Mouse (Mus musculus): Measurements from ENCODE around the gene Paxx. TPM values are rescaled to one million over a fixed set of nuclear protein-coding genes. Genes with fewer than 3 reads are reported as not detected.

Gene Paxx
- total and polyA plus RNA-seq, 2 experiments from 2014 or later: 154 to 164 TPM

- Histone ChIP-seq H3K9me3 (ENCODE audit: low read length) (no peaks in the 10 kb centered on the region), H3K36me3 (ENCODE audit: insufficient read depth) (no peaks in the 10 kb centered on the region), H3K4me3 (ENCODE audit: low read depth, low read length) (no peak overlapping the region), H3K27ac (ENCODE audit: low read depth, low read length) (no peak overlapping the region), H3K27me3 (ENCODE audit: insufficient read depth, low read length) (no peaks in the 10 kb centered on the region), H3K4me2 (ENCODE audit: low read depth) (no peak overlapping the region), H3K4me1 (ENCODE audit: insufficient read depth) (no peaks in the 10 kb centered on the region), H3K9ac (no peak overlapping the region)
- TF ChIP-seq CTCF (IDR thresholded peaks at IDR 0.05; ENCODE audit: low read depth): no peak
- DNase-seq (no peak), ATAC-seq (no peak)
- 89% methylated on average over 1 of the region's 1 CpGs for WGBS
These were observed 19.6 kb upstream of the Paxx start for GRCm38 (mm10) chr2:25480541-25480940.

DNA sequence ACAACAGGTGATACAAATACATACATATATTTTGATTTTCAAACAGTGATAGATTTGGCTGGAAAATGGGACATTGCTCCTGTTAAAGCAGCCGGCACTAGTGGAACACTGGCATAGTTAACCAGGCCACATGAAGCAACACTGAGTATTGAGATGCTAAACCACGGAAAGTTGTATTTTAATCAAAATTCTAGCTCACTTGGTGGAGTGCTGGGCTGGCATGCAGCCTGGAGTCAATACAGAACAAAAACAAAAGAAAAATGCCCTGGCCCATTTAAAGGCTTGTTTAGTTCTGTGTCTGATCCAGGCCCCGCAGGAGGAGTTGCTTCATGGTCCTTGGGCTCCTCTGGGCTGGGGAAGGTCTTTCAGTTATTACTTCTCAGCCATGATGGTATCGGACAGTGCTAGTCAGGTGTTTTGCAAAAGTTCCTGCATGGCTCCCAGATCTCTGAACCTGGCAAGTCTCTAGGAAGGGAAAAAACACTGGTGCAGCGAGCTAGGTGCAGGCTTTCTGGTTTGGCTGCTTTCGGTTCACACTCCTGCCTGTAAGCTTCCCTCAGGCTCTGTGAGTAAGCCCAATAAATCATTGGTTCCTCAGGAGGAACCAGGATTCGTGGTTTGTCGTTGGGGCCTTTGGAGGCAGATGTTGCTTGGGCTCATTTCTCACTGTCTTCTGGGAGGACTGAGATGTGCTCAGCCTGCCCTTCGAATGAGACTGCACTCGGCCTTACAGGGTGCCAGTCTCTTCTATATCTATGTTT, 18.8 kb upstream of the Paxx start:
- Histone ChIP-seq H3K4me1 (ENCODE audit: insufficient read depth) (no peaks in the 10 kb centered on the region), H3K4me3 (ENCODE audit: low read depth, low read length) (no peak overlapping the region), H3K9me3 (ENCODE audit: low read length) (no peaks in the 10 kb centered on the region), H3K27ac (ENCODE audit: low read depth, low read length) (no peak overlapping the region), H3K4me2 (ENCODE audit: low read depth) (no peak overlapping the region), H3K36me3 (ENCODE audit: insufficient read depth) (no peaks in the 10 kb centered on the region), H3K9ac (no peak overlapping the region), H3K27me3 (ENCODE audit: insufficient read depth, low read length) (no peaks in the 10 kb centered on the region)
- DNase-seq: no peak
- 71% methylated on average over 10 of the region's 10 CpGs for WGBS
- ATAC-seq: no peak
- TF ChIP-seq CTCF (IDR thresholded peaks at IDR 0.05; ENCODE audit: low read depth): no peak

DNA sequence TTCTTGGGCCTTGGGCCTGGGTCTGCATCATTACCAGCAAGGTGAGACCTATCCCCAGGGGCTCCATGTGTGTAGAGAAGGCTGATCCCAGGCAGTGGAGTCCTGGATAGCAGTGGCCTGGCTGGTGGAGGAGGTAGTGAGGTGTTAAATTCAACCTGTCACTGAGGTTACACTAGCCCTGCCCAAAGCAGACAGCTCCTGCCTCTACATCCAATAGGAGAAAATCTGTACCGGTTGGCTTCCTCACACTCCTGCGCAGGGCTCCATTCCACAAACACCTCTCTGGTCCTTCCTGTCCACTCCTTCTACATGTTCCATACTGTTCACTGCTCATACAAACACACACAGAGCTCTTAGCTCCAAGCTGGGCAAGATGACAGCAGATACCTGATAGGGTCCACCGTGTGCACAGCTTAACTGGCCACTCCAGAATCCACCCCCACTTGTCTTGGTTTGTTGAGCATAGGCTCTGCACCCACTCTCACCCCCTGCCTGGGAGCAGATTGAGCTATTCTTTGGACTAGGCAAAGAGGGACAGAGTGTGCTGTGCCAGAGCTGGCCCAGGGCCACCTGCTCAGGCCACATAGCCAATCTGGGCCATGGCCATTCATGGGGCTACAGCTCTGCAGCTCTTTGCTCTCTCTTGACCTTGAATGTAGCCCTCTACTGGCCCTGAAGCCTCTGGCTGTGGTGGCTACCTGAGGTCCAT, 17.2 kb upstream of the Paxx start:
- Histone ChIP-seq H3K9me3 (ENCODE audit: low read length) (no peaks in the 10 kb centered on the region), H3K4me2 (ENCODE audit: low read depth) (no peak overlapping the region), H3K9ac (no peak overlapping the region), H3K4me1 (ENCODE audit: insufficient read depth) (no peaks in the 10 kb centered on the region), H3K4me3 (ENCODE audit: low read depth, low read length) (no peak overlapping the region), H3K27ac (ENCODE audit: low read depth, low read length) (no peak overlapping the region), H3K27me3 (ENCODE audit: insufficient read depth, low read length) (no peaks in the 10 kb centered on the region), H3K36me3 (ENCODE audit: insufficient read depth) (no peaks in the 10 kb centered on the region)
- 90% methylated on average over 3 of the region's 3 CpGs for WGBS
- TF ChIP-seq CTCF (IDR thresholded peaks at IDR 0.05; ENCODE audit: low read depth): no peak
- DNase-seq: no peak
- ATAC-seq: no peak

GRCm38 (mm10) chr2:25477541-25477940, 16.6 kb upstream of the Paxx start:
- no peaks in the 10 kb centered on the region for H3K27me3 ChIP-seq (ENCODE audit: insufficient read depth, low read length)
- no peaks in the 10 kb centered on the region for H3K9me3 ChIP-seq (ENCODE audit: low read length)
- ATAC-seq (no peak), DNase-seq (no peak)
- H3K27ac ChIP-seq (ENCODE audit: low read depth, low read length): no peak overlapping the region
- no peak overlapping the region for H3K4me2 ChIP-seq (ENCODE audit: low read depth)
- H3K36me3 ChIP-seq (ENCODE audit: insufficient read depth): no peaks in the 10 kb centered on the region
- 87% methylated on average over 8 of the region's 8 CpGs for WGBS
- no peak overlapping the region for H3K9ac ChIP-seq
- H3K4me1 ChIP-seq (ENCODE audit: insufficient read depth): no peaks in the 10 kb centered on the region
- H3K4me3 ChIP-seq (ENCODE audit: low read depth, low read length): no peak overlapping the region
- no peak for TF ChIP-seq CTCF (IDR thresholded peaks at IDR 0.05; ENCODE audit: low read depth)

DNA sequence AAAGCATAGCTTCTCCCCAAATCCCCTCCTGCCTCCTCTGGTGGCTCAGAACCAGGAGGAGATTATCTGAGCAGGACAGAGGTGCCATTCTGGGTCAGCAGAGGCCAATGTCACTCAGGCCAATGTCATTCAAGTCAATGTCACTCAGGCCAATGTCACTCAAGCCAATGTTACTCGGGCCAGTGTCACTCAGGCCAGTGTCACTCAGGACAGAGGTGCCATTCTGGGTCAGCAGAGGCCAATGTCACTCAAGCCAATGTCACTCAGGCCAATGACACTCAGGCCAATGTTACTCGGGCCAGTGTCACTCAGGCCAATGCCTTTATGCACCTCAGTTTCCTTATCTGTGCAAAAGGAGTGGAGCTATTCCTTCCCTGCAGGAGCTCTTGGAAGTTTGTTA, 11.7 kb upstream of the Paxx start:
- 83% methylated on average over 2 of the region's 2 CpGs for WGBS

GRCm38 (mm10) chr2:25469969-25470368, 9.1 kb upstream of the Paxx start, which contains the start of gene Ptgds:
Gene Ptgds, minus strand, starts transcription at chr2:25470046.
- Histone ChIP-seq H3K36me3 (ENCODE audit: insufficient read depth) (no peaks in the 10 kb centered on the region), H3K27ac (ENCODE audit: low read depth, low read length) (peak within 1 kb of the TSS; percentile 54), H3K27me3 (ENCODE audit: insufficient read depth, low read length) (no peaks in the 10 kb centered on the region), H3K4me1 (ENCODE audit: insufficient read depth) (peaks cover 3% of the 10 kb centered on the region; the same call in 1 of the 2 replicates), H3K4me2 (ENCODE audit: low read depth) (no peak within 1 kb of the TSS), H3K9ac (0 out of 2 replicates have a peak within 1 kb of the TSS, but pooled peaks have one; percentile 22), H3K9me3 (ENCODE audit: low read length) (no peaks in the 10 kb centered on the region), H3K4me3 (ENCODE audit: low read depth, low read length) (no peak within 1 kb of the TSS)
- DNase-seq: no peak
- TF ChIP-seq CTCF (IDR thresholded peaks at IDR 0.05; ENCODE audit: low read depth): no peak
- WGBS: 64% methylated on average over 6 of the region's 6 CpGs
- no peak for ATAC-seq

More for the DNA sequence above, 11.7 kb upstream of the Paxx start:
- Histone ChIP-seq H3K4me2 (ENCODE audit: low read depth) (no peak overlapping the region), H3K9me3 (ENCODE audit: low read length) (no peaks in the 10 kb centered on the region), H3K9ac (no peak overlapping the region), H3K27ac (ENCODE audit: low read depth, low read length) (no peak overlapping the region), H3K36me3 (ENCODE audit: insufficient read depth) (no peaks in the 10 kb centered on the region), H3K4me1 (ENCODE audit: insufficient read depth) (peaks cover 3% of the 10 kb centered on the region; the same call in 1 of the 2 replicates), H3K4me3 (ENCODE audit: low read depth, low read length) (no peak overlapping the region), H3K27me3 (ENCODE audit: insufficient read depth, low read length) (no peaks in the 10 kb centered on the region)
- no peak for ATAC-seq
- no peak for TF ChIP-seq CTCF (IDR thresholded peaks at IDR 0.05; ENCODE audit: low read depth)
- DNase-seq: no peak

Data from forebrain, postnatal 0 days (tissue).